Mouse (Mus musculus): ENCODE measurements around the gene Eno1. TPM values are rescaled to one million over a fixed set of nuclear protein-coding genes. Genes with fewer than 3 reads are reported as not detected.

Eno1 gene
- polyA plus RNA-seq, 1 experiment: 120 TPM

DNA sequence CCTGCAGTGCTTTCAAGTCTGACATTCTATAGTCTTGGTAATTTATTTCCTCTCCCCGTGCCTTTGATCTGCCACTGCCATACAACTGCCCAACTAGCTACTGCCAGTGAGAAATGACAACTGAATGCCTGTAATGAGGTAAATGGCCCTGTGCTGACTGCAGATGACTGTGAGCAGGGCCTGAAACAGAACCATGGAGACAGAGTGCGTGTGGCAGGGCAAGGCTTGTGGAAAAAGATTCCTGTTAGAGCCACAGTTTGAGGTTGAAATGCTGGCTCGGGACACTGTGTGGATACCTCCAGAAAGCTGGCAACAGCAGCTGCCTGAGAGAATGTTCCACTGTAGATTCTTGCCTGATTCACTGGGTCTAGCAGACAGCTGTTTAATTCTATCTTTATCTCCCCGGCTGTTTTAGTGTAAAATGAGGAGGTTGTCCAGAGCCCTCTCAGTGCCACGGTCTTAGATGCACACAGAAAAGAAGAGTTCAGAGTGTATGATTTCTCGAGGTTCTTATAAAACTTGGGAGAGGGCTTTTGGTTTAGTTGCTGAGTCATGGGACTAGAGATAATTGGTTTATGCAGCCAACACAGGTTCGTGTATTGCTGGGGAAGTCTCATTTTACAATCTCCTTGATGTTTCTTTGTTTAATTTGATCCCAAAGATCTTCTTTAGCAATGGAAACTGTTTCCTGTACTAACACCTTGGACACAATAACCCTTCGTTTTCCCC, 1.8 kb upstream of the Eno1 start:
- TF ChIP-seq POLR2A (IDR thresholded peaks at IDR 0.05; ENCODE audit: low read depth, low read length) (no peak), CTCF (IDR thresholded peaks at IDR 0.05; ENCODE audit: extremely low read depth, insufficient read depth, insufficient read length, insufficient replicate concordance) (no peak)
- Histone ChIP-seq H3K27ac (ENCODE audit: insufficient read depth, low read length) (no peak overlapping the region), H3K4me3 (ENCODE audit: extremely low read depth, insufficient read depth, insufficient read length) (no peak overlapping the region), H3K27me3 (ENCODE audit: control insufficient read depth, insufficient read depth, low read length) (no peaks in the 10 kb centered on the region), H3K4me1 (ENCODE audit: control insufficient read depth, insufficient read depth, insufficient read length) (peaks cover 12% of the 10 kb centered on the region; the same call in 1 of the 2 replicates), H3K36me3 (ENCODE audit: control insufficient read depth, insufficient read depth, low read length) (no peaks in the 10 kb centered on the region)
- 75% methylated on average over 8 of the region's 8 CpGs for WGBS
- DNase-seq (ENCODE audit: low read depth in 1 of 2, low spot score in 2 of 2): no peak

- 86% methylated on average over 4 of the region's 4 CpGs for WGBS
- TF ChIP-seq CTCF (IDR thresholded peaks at IDR 0.05; ENCODE audit: extremely low read depth, insufficient read depth, insufficient read length, insufficient replicate concordance) (no peak), POLR2A (IDR thresholded peaks at IDR 0.05; ENCODE audit: low read depth, low read length) (no peak)
- H3K27me3 ChIP-seq (ENCODE audit: control insufficient read depth, insufficient read depth, low read length): no peaks in the 10 kb centered on the region
- no peaks in the 10 kb centered on the region; the same call in 1 of the 2 replicates for H3K36me3 ChIP-seq (ENCODE audit: control insufficient read depth, insufficient read depth, low read length)
- no peak for DNase-seq (ENCODE audit: low read depth in 1 of 2, low spot score in 2 of 2)
- no peak overlapping the region for H3K27ac ChIP-seq (ENCODE audit: insufficient read depth, low read length)
- H3K4me1 ChIP-seq (ENCODE audit: control insufficient read depth, insufficient read depth, insufficient read length): peaks cover 14% of the 10 kb centered on the region; the same call in 1 of the 2 replicates
- no peak overlapping the region for H3K4me3 ChIP-seq (ENCODE audit: extremely low read depth, insufficient read depth, insufficient read length)
Measured at GRCm38 (mm10) chr4:150235585-150235984, 936 bp upstream of the Eno1 start.

GRCm38 (mm10) chr4:150236031-150236430, 490 bp upstream of the Eno1 start:
- Histone ChIP-seq H3K36me3 (ENCODE audit: control insufficient read depth, insufficient read depth, low read length) (peaks cover under 1% of the 10 kb centered on the region; the same call in 1 of the 2 replicates), H3K4me3 (ENCODE audit: extremely low read depth, insufficient read depth, insufficient read length) (peak overlapping the region; percentile 90; the same call in 1 of the 2 replicates), H3K27ac (ENCODE audit: insufficient read depth, low read length) (no peak overlapping the region), H3K4me1 (ENCODE audit: control insufficient read depth, insufficient read depth, insufficient read length) (peaks cover 14% of the 10 kb centered on the region; the same call in 1 of the 2 replicates), H3K27me3 (ENCODE audit: control insufficient read depth, insufficient read depth, low read length) (no peaks in the 10 kb centered on the region)
- no peak for DNase-seq (ENCODE audit: low read depth in 1 of 2, low spot score in 2 of 2)
- no peak for TF ChIP-seq CTCF (IDR thresholded peaks at IDR 0.05; ENCODE audit: extremely low read depth, insufficient read depth, insufficient read length, insufficient replicate concordance)
- TF ChIP-seq POLR2A (IDR thresholded peaks at IDR 0.05; ENCODE audit: low read depth, low read length): no peak
- WGBS: 69% methylated on average over 8 of the region's 8 CpGs

DNA sequence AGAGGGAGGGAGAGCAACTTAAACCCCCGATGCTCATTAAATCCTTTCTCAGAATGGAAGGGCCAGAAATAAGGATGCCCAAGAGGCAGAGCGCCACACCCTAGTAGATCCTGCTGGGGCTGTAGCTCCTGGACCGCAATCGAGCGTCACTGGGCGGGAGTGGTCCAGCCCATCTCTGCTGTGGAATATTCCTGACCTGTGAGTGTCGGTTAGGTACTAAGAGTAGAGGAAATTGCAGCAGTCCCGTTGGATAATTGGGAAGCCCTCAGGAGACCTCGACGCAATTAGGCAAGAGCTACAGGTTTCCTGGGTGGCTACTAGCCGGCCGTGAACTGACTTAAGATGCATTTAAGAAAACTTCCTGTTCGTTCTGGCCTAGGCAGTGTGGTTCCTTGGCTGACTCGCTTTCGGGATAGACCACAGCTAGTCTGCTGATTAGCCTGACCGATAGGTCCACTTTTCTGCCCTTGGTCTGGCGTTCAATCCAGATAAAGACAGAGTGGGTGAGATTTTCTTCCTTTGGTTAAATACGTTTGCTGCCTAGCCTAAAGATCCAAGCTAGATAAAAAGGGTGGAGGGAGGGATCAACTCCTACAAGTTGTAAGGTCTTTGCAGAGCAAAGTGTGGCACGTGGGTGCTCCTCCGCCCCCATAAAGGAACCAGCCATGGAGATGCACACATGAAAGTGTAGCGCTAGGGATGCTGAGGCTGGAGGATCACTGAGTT, 1.3 kb downstream of the Eno1 start:
- DNase-seq (ENCODE audit: low read depth in 1 of 2, low spot score in 2 of 2): peak in 1 of 2 experiments; percentile 17
- Histone ChIP-seq H3K4me1 (ENCODE audit: control insufficient read depth, insufficient read depth, insufficient read length) (peaks cover 23% of the 10 kb centered on the region; the same call in 1 of the 2 replicates), H3K27ac (ENCODE audit: insufficient read depth, low read length) (peak overlapping the region; percentile 77), H3K4me3 (ENCODE audit: extremely low read depth, insufficient read depth, insufficient read length) (peak overlapping the region; percentile 90), H3K36me3 (ENCODE audit: control insufficient read depth, insufficient read depth, low read length) (peaks cover 16% of the 10 kb centered on the region), H3K27me3 (ENCODE audit: control insufficient read depth, insufficient read depth, low read length) (no peaks in the 10 kb centered on the region)
- WGBS: 1% methylated on average over 21 of the region's 21 CpGs
- TF ChIP-seq CTCF (IDR thresholded peaks at IDR 0.05; ENCODE audit: extremely low read depth, insufficient read depth, insufficient read length, insufficient replicate concordance) (no peak), POLR2A (IDR thresholded peaks at IDR 0.05; ENCODE audit: low read depth, low read length) (no peak)

GRCm38 (mm10) chr4:150238433-150239086, 2.0 kb downstream of the Eno1 start:
- H3K4me1 ChIP-seq (ENCODE audit: control insufficient read depth, insufficient read depth, insufficient read length): peaks cover 25% of the 10 kb centered on the region; the same call in 1 of the 2 replicates
- no peak for DNase-seq (ENCODE audit: low read depth in 1 of 2, low spot score in 2 of 2)
- WGBS: 44% methylated on average over 3 of the region's 3 CpGs
- H3K36me3 ChIP-seq (ENCODE audit: control insufficient read depth, insufficient read depth, low read length): peaks cover 24% of the 10 kb centered on the region
- H3K27ac ChIP-seq (ENCODE audit: insufficient read depth, low read length): peak overlapping the region; percentile 74
- H3K27me3 ChIP-seq (ENCODE audit: control insufficient read depth, insufficient read depth, low read length): no peaks in the 10 kb centered on the region
- H3K4me3 ChIP-seq (ENCODE audit: extremely low read depth, insufficient read depth, insufficient read length): peak overlapping the region; percentile 90
- TF ChIP-seq CTCF (IDR thresholded peaks at IDR 0.05; ENCODE audit: extremely low read depth, insufficient read depth, insufficient read length, insufficient replicate concordance) (no peak), POLR2A (IDR thresholded peaks at IDR 0.05; ENCODE audit: low read depth, low read length) (no peak)

- peaks cover 25% of the 10 kb centered on the region; the same call in 1 of the 2 replicates for H3K4me1 ChIP-seq (ENCODE audit: control insufficient read depth, insufficient read depth, insufficient read length)
- H3K27ac ChIP-seq (ENCODE audit: insufficient read depth, low read length): peak overlapping the region; percentile 58
- peaks cover 28% of the 10 kb centered on the region for H3K36me3 ChIP-seq (ENCODE audit: control insufficient read depth, insufficient read depth, low read length)
- no peaks in the 10 kb centered on the region for H3K27me3 ChIP-seq (ENCODE audit: control insufficient read depth, insufficient read depth, low read length)
- no peak overlapping the region for H3K4me3 ChIP-seq (ENCODE audit: extremely low read depth, insufficient read depth, insufficient read length)
- no peak for TF ChIP-seq CTCF (IDR thresholded peaks at IDR 0.05; ENCODE audit: extremely low read depth, insufficient read depth, insufficient read length, insufficient replicate concordance)
- no peak for TF ChIP-seq POLR2A (IDR thresholded peaks at IDR 0.05; ENCODE audit: low read depth, low read length)
- WGBS: 57% methylated on average over 5 of the region's 5 CpGs
- DNase-seq (ENCODE audit: low read depth in 1 of 2, low spot score in 2 of 2): no peak
Measured at GRCm38 (mm10) chr4:150239087-150239480, 2.6 kb downstream of the Eno1 start.
